Mouse (Mus musculus): ENCODE data around the gene Kat5. TPM values are rescaled to one million over a fixed set of nuclear protein-coding genes. Genes with fewer than 3 reads are reported as not detected.

Gene Kat5
- polyA plus RNA-seq, 1 experiment, result 163 TPM

GRCm38 (mm10) chr19:5621884-5622283, 11.8 kb upstream of the Kat5 start:
- DNase-seq (ENCODE audit: low read depth), result no peak
- TF ChIP-seq POLR2A (IDR thresholded peaks at IDR 0.05; ENCODE audit: borderline replicate concordance, extremely low read depth, insufficient read depth, insufficient read length, poor library complexity, severe bottlenecking) (no peak), CTCF (IDR thresholded peaks at IDR 0.05; ENCODE audit: borderline replicate concordance, extremely low read depth, insufficient read depth, insufficient read length) (no peak)

- TF ChIP-seq CTCF (IDR thresholded peaks at IDR 0.05; ENCODE audit: borderline replicate concordance, extremely low read depth, insufficient read depth, insufficient read length), result no peak
- no peak for TF ChIP-seq POLR2A (IDR thresholded peaks at IDR 0.05; ENCODE audit: borderline replicate concordance, extremely low read depth, insufficient read depth, insufficient read length, poor library complexity, severe bottlenecking)
- DNase-seq (ENCODE audit: low read depth), result no peak
Observed at GRCm38 (mm10) chr19:5620007-5620406, 10.0 kb upstream of the Kat5 start.

DNA sequence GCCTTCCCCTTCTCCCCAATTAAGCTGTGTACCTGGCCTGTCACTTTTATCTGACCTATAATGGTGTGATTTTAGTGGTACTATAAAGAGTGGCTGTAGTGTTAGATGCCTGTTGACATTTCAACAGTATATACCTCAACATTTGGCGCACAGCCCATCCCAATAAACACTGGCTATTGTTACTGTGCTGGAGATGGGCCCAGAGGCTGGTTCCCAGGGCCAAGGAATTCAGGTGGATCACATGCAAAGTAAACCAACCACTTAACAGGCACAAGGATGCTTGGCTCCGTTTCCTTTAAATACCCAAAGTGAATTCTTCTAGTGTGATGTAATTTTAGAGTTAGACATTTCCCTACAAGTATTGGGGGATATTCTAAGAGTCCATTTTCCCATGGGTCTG, 4.9 kb upstream of the Kat5 start:
- peak; percentile 56 for DNase-seq (ENCODE audit: low read depth)

DNA sequence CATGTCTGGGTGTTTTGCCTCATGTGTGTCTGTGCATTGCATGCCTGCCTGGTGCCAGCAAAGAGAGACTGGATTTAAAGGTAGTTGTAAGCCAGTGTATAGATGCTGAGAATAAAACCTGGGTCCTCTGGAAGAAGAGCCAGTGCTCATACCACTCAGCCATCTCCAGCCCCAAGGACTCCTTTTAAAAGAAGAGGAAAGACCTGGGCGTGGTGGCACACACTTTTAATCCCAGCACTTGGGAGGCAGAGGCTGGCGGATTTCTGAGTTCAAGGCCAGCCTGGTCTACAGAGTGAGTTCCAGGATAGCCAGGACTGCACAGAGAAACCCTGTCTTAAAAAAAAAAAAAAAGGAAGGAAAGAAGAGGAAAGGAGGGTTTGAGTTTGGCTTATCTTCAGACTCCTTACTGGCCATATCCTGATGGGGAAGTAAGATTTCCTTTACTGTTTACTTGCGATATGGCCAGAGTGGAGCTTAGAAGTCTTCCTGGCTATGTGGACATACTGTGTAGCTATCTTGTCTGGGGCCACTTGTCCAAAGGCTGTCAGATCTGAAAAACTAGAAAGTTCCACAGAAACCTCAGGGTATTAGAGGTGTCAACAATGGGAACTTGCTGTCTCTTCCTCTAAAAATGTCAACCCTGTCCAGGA, 2.9 kb upstream of the Kat5 start:
- TF ChIP-seq POLR2A (IDR thresholded peaks at IDR 0.05; ENCODE audit: borderline replicate concordance, extremely low read depth, insufficient read depth, insufficient read length, poor library complexity, severe bottlenecking) (no peak), CTCF (IDR thresholded peaks at IDR 0.05; ENCODE audit: borderline replicate concordance, extremely low read depth, insufficient read depth, insufficient read length) (no peak)
- no peak for DNase-seq (ENCODE audit: low read depth)

More for the DNA sequence above, 4.9 kb upstream of the Kat5 start:
- no peak for TF ChIP-seq CTCF (IDR thresholded peaks at IDR 0.05; ENCODE audit: borderline replicate concordance, extremely low read depth, insufficient read depth, insufficient read length)
- TF ChIP-seq POLR2A (IDR thresholded peaks at IDR 0.05; ENCODE audit: borderline replicate concordance, extremely low read depth, insufficient read depth, insufficient read length, poor library complexity, severe bottlenecking), result no peak

DNA sequence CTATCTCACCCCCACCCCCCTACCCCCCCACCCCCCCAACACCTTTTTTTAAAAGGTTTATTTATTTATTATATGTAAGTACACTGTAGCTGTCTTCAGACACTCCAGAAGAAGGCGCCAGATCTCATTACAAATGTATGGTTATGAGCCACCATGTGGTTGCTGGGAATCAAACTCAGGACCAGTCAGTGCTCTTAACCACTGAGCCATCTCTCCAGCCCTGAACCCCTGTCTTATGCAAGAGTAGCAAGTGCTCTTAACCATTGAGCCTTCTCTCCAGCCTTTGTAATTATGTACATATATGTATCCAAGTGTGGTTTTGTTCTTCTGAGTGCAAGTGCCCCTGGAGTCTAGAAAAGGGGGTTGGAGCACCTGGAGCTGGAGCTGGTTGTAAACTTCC, 1.9 kb upstream of the Kat5 start:
- TF ChIP-seq POLR2A (IDR thresholded peaks at IDR 0.05; ENCODE audit: borderline replicate concordance, extremely low read depth, insufficient read depth, insufficient read length, poor library complexity, severe bottlenecking) (no peak), CTCF (IDR thresholded peaks at IDR 0.05; ENCODE audit: borderline replicate concordance, extremely low read depth, insufficient read depth, insufficient read length) (no peak)
- no peak for DNase-seq (ENCODE audit: low read depth)

- no peak for DNase-seq (ENCODE audit: low read depth)
Observed at GRCm38 (mm10) chr19:5609171-5609546, 878 bp downstream of the Kat5 start.

GRCm38 (mm10) chr19:5608707-5609106, 1.3 kb downstream of the Kat5 start:
- no peak for DNase-seq (ENCODE audit: low read depth)
- TF ChIP-seq CTCF (IDR thresholded peaks at IDR 0.05; ENCODE audit: borderline replicate concordance, extremely low read depth, insufficient read depth, insufficient read length), result no peak
- no peak for TF ChIP-seq POLR2A (IDR thresholded peaks at IDR 0.05; ENCODE audit: borderline replicate concordance, extremely low read depth, insufficient read depth, insufficient read length, poor library complexity, severe bottlenecking)

More at GRCm38 (mm10) chr19:5609171-5609546, 878 bp downstream of the Kat5 start:
- TF ChIP-seq POLR2A (IDR thresholded peaks at IDR 0.05; ENCODE audit: borderline replicate concordance, extremely low read depth, insufficient read depth, insufficient read length, poor library complexity, severe bottlenecking), result no peak

- no peak for DNase-seq (ENCODE audit: low read depth)
- no peak for TF ChIP-seq POLR2A (IDR thresholded peaks at IDR 0.05; ENCODE audit: borderline replicate concordance, extremely low read depth, insufficient read depth, insufficient read length, poor library complexity, severe bottlenecking)
- TF ChIP-seq CTCF (IDR thresholded peaks at IDR 0.05; ENCODE audit: borderline replicate concordance, extremely low read depth, insufficient read depth, insufficient read length), result no peak
Observed at GRCm38 (mm10) chr19:5607705-5608410, 2.2 kb downstream of the Kat5 start.

- no peak for DNase-seq (ENCODE audit: low read depth)
- TF ChIP-seq POLR2A (IDR thresholded peaks at IDR 0.05; ENCODE audit: borderline replicate concordance, extremely low read depth, insufficient read depth, insufficient read length, poor library complexity, severe bottlenecking), result no peak
- TF ChIP-seq CTCF (IDR thresholded peaks at IDR 0.05; ENCODE audit: borderline replicate concordance, extremely low read depth, insufficient read depth, insufficient read length), result no peak
Observed at GRCm38 (mm10) chr19:5606196-5606595, 3.8 kb downstream of the Kat5 start.

DNA sequence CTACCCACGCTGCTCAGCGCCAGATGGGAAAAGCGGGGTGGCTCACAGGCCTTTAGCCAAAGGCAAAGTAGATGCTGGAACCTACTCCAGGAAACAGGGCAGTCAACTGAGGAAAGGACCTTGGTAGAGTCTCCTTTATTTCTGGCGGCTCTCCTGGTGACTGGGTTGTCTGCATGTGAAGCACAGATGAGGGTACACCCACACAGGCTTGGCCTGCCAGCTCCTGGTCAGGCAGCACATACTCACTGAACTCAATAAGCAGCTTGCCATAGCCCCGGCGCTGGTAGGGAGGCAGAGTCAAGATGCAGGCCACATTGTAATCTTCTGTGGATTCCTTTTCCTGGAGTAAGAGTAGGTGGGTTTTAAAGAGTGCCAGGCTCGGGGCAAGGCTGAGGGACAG, 4.9 kb downstream of the Kat5 start:
- no peak for DNase-seq (ENCODE audit: low read depth)
- TF ChIP-seq POLR2A (IDR thresholded peaks at IDR 0.05; ENCODE audit: borderline replicate concordance, extremely low read depth, insufficient read depth, insufficient read length, poor library complexity, severe bottlenecking) (no peak), CTCF (IDR thresholded peaks at IDR 0.05; ENCODE audit: borderline replicate concordance, extremely low read depth, insufficient read depth, insufficient read length) (no peak)

GRCm38 (mm10) chr19:5603664-5604063, 6.4 kb downstream of the Kat5 start:
- no peak for DNase-seq (ENCODE audit: low read depth)
- TF ChIP-seq CTCF (IDR thresholded peaks at IDR 0.05; ENCODE audit: borderline replicate concordance, extremely low read depth, insufficient read depth, insufficient read length) (no peak), POLR2A (IDR thresholded peaks at IDR 0.05; ENCODE audit: borderline replicate concordance, extremely low read depth, insufficient read depth, insufficient read length, poor library complexity, severe bottlenecking) (no peak)

Data from brain, embryonic 14.5 days (tissue).